Mouse (Mus musculus): ENCODE measurements around the gene Pimreg. TPM values are rescaled to one million over a fixed set of nuclear protein-coding genes. Genes with fewer than 3 reads are reported as not detected.

Gene Pimreg
- total and polyA plus RNA-seq, 2 experiments from 2014 or later: 10.2 to 11.5 TPM

DNA sequence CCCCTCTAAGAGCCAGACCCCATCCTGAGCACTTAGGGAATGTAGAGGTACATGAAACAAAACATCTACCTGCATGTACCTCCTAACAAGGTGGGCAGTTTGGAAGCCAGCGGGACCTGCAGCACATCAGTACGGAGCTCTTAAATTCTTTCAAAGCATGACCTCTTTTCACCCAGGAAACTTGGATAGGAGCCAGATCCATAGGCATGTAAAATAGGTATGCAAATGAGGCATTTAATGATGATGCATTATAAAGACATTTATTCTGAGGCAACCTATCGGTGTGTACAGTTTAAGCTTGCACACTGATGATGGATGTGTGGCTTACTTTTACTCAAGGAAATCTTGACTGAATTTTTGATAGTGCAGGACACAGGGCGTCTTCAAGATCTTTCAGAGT lies 27.2 kb upstream of the Pimreg start:
- H3K9me3 ChIP-seq (ENCODE audit: low read length): no peaks in the 10 kb centered on the region
- H3K9ac ChIP-seq (replicated peaks; ENCODE audit: low read length, poor library complexity, severe bottlenecking): no peak overlapping the region
- TF ChIP-seq CTCF (IDR thresholded peaks at IDR 0.05): no peak
- DNase-seq (ENCODE audit: low spot score): no peak
- no peak overlapping the region for H3K4me2 ChIP-seq (ENCODE audit: low read depth, low read length, poor library complexity, severe bottlenecking)
- H3K27ac ChIP-seq (ENCODE audit: low read depth, low read length): no peak overlapping the region
- no peak for ATAC-seq (ENCODE audit: low FRiP score)
- H3K27me3 ChIP-seq (ENCODE audit: insufficient read depth, low read length): no peaks in the 10 kb centered on the region
- no peak overlapping the region for H3K4me3 ChIP-seq (ENCODE audit: low read depth, low read length)
- no peaks in the 10 kb centered on the region for H3K36me3 ChIP-seq (ENCODE audit: insufficient read depth, low read length)
- 50% methylated on average over 4 of the region's 4 CpGs for WGBS
- H3K4me1 ChIP-seq (ENCODE audit: insufficient read depth, low read length): peaks cover 17% of the 10 kb centered on the region

GRCm38 (mm10) chr11:72016518-72017252 lies 25.1 kb upstream of the Pimreg start:
- DNase-seq (ENCODE audit: low spot score): no peak
- no peak overlapping the region for H3K4me3 ChIP-seq (ENCODE audit: low read depth, low read length)
- no peak overlapping the region for H3K27ac ChIP-seq (ENCODE audit: low read depth, low read length)
- H3K9ac ChIP-seq (replicated peaks; ENCODE audit: low read length, poor library complexity, severe bottlenecking): no peak overlapping the region
- H3K9me3 ChIP-seq (ENCODE audit: low read length): no peaks in the 10 kb centered on the region
- peaks cover 12% of the 10 kb centered on the region for H3K4me1 ChIP-seq (ENCODE audit: insufficient read depth, low read length)
- no peaks in the 10 kb centered on the region for H3K27me3 ChIP-seq (ENCODE audit: insufficient read depth, low read length)
- ATAC-seq (ENCODE audit: low FRiP score): no peak
- H3K36me3 ChIP-seq (ENCODE audit: insufficient read depth, low read length): no peaks in the 10 kb centered on the region
- H3K4me2 ChIP-seq (ENCODE audit: low read depth, low read length, poor library complexity, severe bottlenecking): no peak overlapping the region
- TF ChIP-seq CTCF (IDR thresholded peaks at IDR 0.05): peak; percentile 13; the same call in 1 of the 2 replicates
- WGBS: 78% methylated on average over 13 of the region's 13 CpGs

DNA sequence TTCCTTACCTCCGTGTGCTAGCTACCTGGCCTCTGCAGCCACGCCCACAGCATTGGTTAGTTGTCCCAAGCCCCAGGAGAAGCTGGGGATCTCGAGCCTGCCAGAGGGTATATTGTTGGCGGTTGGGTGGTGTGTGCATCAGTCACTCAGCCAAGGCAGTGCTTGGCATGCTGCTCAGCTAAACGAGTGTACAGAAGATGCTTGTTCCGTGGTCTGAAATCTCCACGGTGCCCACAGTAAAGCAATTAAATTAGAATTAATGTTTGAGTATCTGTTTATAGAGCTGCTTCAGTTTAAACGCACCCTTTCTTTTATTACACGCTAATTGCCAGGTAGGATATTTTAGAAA lies 24.6 kb upstream of the Pimreg start:
- Histone ChIP-seq H3K9ac (replicated peaks; ENCODE audit: low read length, poor library complexity, severe bottlenecking) (no peak overlapping the region), H3K4me3 (ENCODE audit: low read depth, low read length) (no peak overlapping the region), H3K9me3 (ENCODE audit: low read length) (no peaks in the 10 kb centered on the region), H3K4me2 (ENCODE audit: low read depth, low read length, poor library complexity, severe bottlenecking) (no peak overlapping the region), H3K4me1 (ENCODE audit: insufficient read depth, low read length) (peaks cover 8% of the 10 kb centered on the region), H3K36me3 (ENCODE audit: insufficient read depth, low read length) (no peaks in the 10 kb centered on the region), H3K27ac (ENCODE audit: low read depth, low read length) (no peak overlapping the region), H3K27me3 (ENCODE audit: insufficient read depth, low read length) (no peaks in the 10 kb centered on the region)
- DNase-seq (ENCODE audit: low spot score): no peak
- WGBS: 52% methylated on average over 9 of the region's 9 CpGs
- no peak for ATAC-seq (ENCODE audit: low FRiP score)
- TF ChIP-seq CTCF (IDR thresholded peaks at IDR 0.05): no peak

DNA sequence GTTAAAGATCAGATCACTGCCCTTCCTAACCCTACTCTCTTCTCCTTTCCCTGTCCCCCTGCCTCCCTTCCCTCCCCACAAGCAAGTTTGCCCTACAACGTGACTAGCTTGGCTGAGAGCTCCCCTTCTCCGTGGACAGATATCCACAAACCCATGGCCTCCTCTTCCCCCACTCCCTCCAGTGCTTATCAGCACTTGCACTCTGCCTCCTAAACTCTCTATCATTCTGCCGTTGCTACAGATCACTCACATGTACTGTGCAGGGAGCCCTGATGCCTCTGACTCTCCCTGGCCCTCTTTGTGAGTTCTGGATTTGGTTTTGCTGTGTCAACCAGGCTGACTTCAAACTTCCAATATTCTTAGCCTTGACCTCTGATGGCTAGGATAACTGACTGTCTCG lies 20.8 kb upstream of the Pimreg start:
- Histone ChIP-seq H3K9me3 (ENCODE audit: low read length) (no peaks in the 10 kb centered on the region), H3K27me3 (ENCODE audit: insufficient read depth, low read length) (no peaks in the 10 kb centered on the region), H3K27ac (ENCODE audit: low read depth, low read length) (no peak overlapping the region), H3K36me3 (ENCODE audit: insufficient read depth, low read length) (no peaks in the 10 kb centered on the region), H3K4me3 (ENCODE audit: low read depth, low read length) (no peak overlapping the region), H3K9ac (replicated peaks; ENCODE audit: low read length, poor library complexity, severe bottlenecking) (no peak overlapping the region), H3K4me1 (ENCODE audit: insufficient read depth, low read length) (peaks cover 7% of the 10 kb centered on the region; the same call in 1 of the 2 replicates), H3K4me2 (ENCODE audit: low read depth, low read length, poor library complexity, severe bottlenecking) (no peak overlapping the region)
- 81% methylated on average over 4 of the region's 4 CpGs for WGBS
- ATAC-seq (ENCODE audit: low FRiP score): no peak
- DNase-seq (ENCODE audit: low spot score): no peak
- TF ChIP-seq CTCF (IDR thresholded peaks at IDR 0.05): no peak

GRCm38 (mm10) chr11:72022827-72023226 lies 19.0 kb upstream of the Pimreg start:
- no peak overlapping the region for H3K9ac ChIP-seq (replicated peaks; ENCODE audit: low read length, poor library complexity, severe bottlenecking)
- no peak for TF ChIP-seq CTCF (IDR thresholded peaks at IDR 0.05)

GRCm38 (mm10) chr11:72023581-72023980 lies 18.3 kb upstream of the Pimreg start:
- Histone ChIP-seq H3K27me3 (ENCODE audit: insufficient read depth, low read length) (no peaks in the 10 kb centered on the region), H3K9me3 (ENCODE audit: low read length) (no peaks in the 10 kb centered on the region), H3K9ac (replicated peaks; ENCODE audit: low read length, poor library complexity, severe bottlenecking) (no peak overlapping the region), H3K4me1 (ENCODE audit: insufficient read depth, low read length) (no peaks in the 10 kb centered on the region), H3K27ac (ENCODE audit: low read depth, low read length) (no peak overlapping the region), H3K36me3 (ENCODE audit: insufficient read depth, low read length) (no peaks in the 10 kb centered on the region), H3K4me3 (ENCODE audit: low read depth, low read length) (no peak overlapping the region), H3K4me2 (ENCODE audit: low read depth, low read length, poor library complexity, severe bottlenecking) (no peak overlapping the region)
- ATAC-seq (ENCODE audit: low FRiP score) (no peak), DNase-seq (ENCODE audit: low spot score) (peak; percentile 66)
- peak; percentile 71 for TF ChIP-seq CTCF (IDR thresholded peaks at IDR 0.05)
- 21% methylated on average over 9 of the region's 10 CpGs for WGBS

More at GRCm38 (mm10) chr11:72022827-72023226, 19.0 kb upstream of the Pimreg start:
- ATAC-seq (ENCODE audit: low FRiP score) (no peak), DNase-seq (ENCODE audit: low spot score) (no peak)
- Histone ChIP-seq H3K4me2 (ENCODE audit: low read depth, low read length, poor library complexity, severe bottlenecking) (no peak overlapping the region), H3K4me3 (ENCODE audit: low read depth, low read length) (no peak overlapping the region), H3K27me3 (ENCODE audit: insufficient read depth, low read length) (no peaks in the 10 kb centered on the region), H3K9me3 (ENCODE audit: low read length) (no peaks in the 10 kb centered on the region), H3K36me3 (ENCODE audit: insufficient read depth, low read length) (no peaks in the 10 kb centered on the region), H3K4me1 (ENCODE audit: insufficient read depth, low read length) (peaks cover 5% of the 10 kb centered on the region; the same call in 1 of the 2 replicates), H3K27ac (ENCODE audit: low read depth, low read length) (no peak overlapping the region)
- 91% methylated on average over 6 of the region's 6 CpGs for WGBS
